Mouse (Mus musculus) kidney, embryonic 16.5 days (tissue): ENCODE data around the gene Smim20. TPM values are rescaled to one million over a fixed set of nuclear protein-coding genes. Genes with fewer than 3 reads are reported as not detected.
A peak's percentile ranks its signal among the peaks of the same experiment; 100 is the strongest.

Experiments used
- ATAC-seq: fragments of 200-750 bp; cut with Nextera tagmentation; 2 replicates; pipeline ENCODE4 v1.8.0; 2017; ENCODE audit warnings: moderate TSS enrichment; ENCODE audit not compliant: low FRiP score, low TSS enrichment
- H3K27ac ChIP-seq: fragments of 300-500 bp; sonication (generic); 2 replicates; pipeline ENCODE4 v1.5.1; 2014; ENCODE audit warnings: low read length
- H3K27me3 ChIP-seq: fragments of 300-500 bp; sonication (generic); 2 replicates; pipeline ENCODE4 v1.6.1; 2014; ENCODE audit warnings: low read length, control low read depth, mixed read lengths; ENCODE audit not compliant: insufficient read depth
- H3K36me3 ChIP-seq: fragments of 300-500 bp; sonication (generic); 2 replicates; pipeline ENCODE4 v1.6.1; 2014; ENCODE audit warnings: low read length, control low read depth, mixed read lengths; ENCODE audit not compliant: insufficient read depth
- H3K4me1 ChIP-seq: fragments of 300-500 bp; sonication (generic); 2 replicates; pipeline ENCODE4 v1.6.1; 2014; ENCODE audit warnings: low read length, control low read depth, mixed read lengths; ENCODE audit not compliant: insufficient read depth
- H3K4me2 ChIP-seq: fragments of 300-500 bp; sonication (generic); replicated peaks from 2 replicates; pipeline ENCODE4 v1.6.1; 2014; ENCODE audit warnings: low read depth, low read length
- H3K4me3 ChIP-seq: fragments of 300-500 bp; sonication (generic); 2 replicates; pipeline ENCODE4 v1.5.1; 2014; ENCODE audit warnings: mild to moderate bottlenecking, low read length
- H3K9ac ChIP-seq: fragments of 300-500 bp; sonication (generic); replicated peaks from 2 replicates; pipeline ENCODE4 v1.6.1; 2014; ENCODE audit warnings: low read length
- H3K9me3 ChIP-seq: fragments of 300-500 bp; sonication (generic); 2 replicates; pipeline ENCODE4 v1.6.1; 2016; ENCODE audit warnings: low read length, control low read depth
- WGBS: fragments of 180-500 bp; shearing (Covaris S2); extraction: QIAGEN DNeasy Blood & Tissue Kit; methylation state at CpG from one replicate; pipeline ENCODE4 v1.1.7; 2014; 5-methylcytosine and 5-hydroxymethylcytosine counted together
- polyA plus RNA-seq: library from polyadenylated mRNA; unstranded; fragments of >200 nt; fragmentation: Nextera tagmentation; extraction: Ambion mirVana; gene quantifications from 2 replicates; pipeline ENCODE4 v1.2.1, GENCODE M21; 2015

Smim20 gene
- polyA plus RNA-seq, 1 experiment from 2014 or later = 98.2 TPM

GRCm38 (mm10) chr5:53317396-53317795 is 50.5 kb downstream of the Smim20 start:
- no peaks in the 10 kb centered on the region for H3K9me3 ChIP-seq
- no peaks in the 10 kb centered on the region for H3K36me3 ChIP-seq
- no peaks in the 10 kb centered on the region for H3K27me3 ChIP-seq
- WGBS = 74% methylated on average over 3 of the region's 3 CpGs
- H3K27ac ChIP-seq = no peak overlapping the region
- peaks cover 13% of the 10 kb centered on the region; the same call in 1 of the 2 replicates for H3K4me1 ChIP-seq
- H3K9ac ChIP-seq = no peak overlapping the region
- ATAC-seq = no peak
- H3K4me2 ChIP-seq = no peak overlapping the region
- H3K4me3 ChIP-seq = no peak overlapping the region

- peak; percentile 43; the same call in 1 of the 2 replicates for ATAC-seq
- Histone ChIP-seq H3K9ac (no peak overlapping the region), H3K36me3 (no peaks in the 10 kb centered on the region), H3K9me3 (no peaks in the 10 kb centered on the region), H3K27me3 (no peaks in the 10 kb centered on the region), H3K27ac (no peak overlapping the region), H3K4me1 (peaks cover 18% of the 10 kb centered on the region), H3K4me2 (no peak overlapping the region), H3K4me3 (no peak overlapping the region)
- 45% methylated on average over 7 of the region's 7 CpGs for WGBS
Observed at GRCm38 (mm10) chr5:53317885-53318466, 51.1 kb downstream of the Smim20 start.

- no peaks in the 10 kb centered on the region for H3K36me3 ChIP-seq
- H3K4me3 ChIP-seq = no peak overlapping the region
- H3K27ac ChIP-seq = no peak overlapping the region
- WGBS = 38% methylated on average over 3 of the region's 3 CpGs
- no peak overlapping the region for H3K9ac ChIP-seq
- ATAC-seq = no peak
- H3K4me2 ChIP-seq = no peak overlapping the region
- H3K9me3 ChIP-seq = no peaks in the 10 kb centered on the region
- no peaks in the 10 kb centered on the region for H3K27me3 ChIP-seq
- peaks cover 19% of the 10 kb centered on the region for H3K4me1 ChIP-seq
Observed at GRCm38 (mm10) chr5:53320331-53320730, 53.4 kb downstream of the Smim20 start.

- ATAC-seq = no peak
- Histone ChIP-seq H3K4me1 (peaks cover 19% of the 10 kb centered on the region), H3K9ac (no peak overlapping the region), H3K9me3 (no peaks in the 10 kb centered on the region), H3K27me3 (no peaks in the 10 kb centered on the region), H3K4me2 (no peak overlapping the region), H3K27ac (no peak overlapping the region), H3K36me3 (no peaks in the 10 kb centered on the region), H3K4me3 (no peak overlapping the region)
- 93% methylated on average over 9 of the region's 9 CpGs for WGBS
Observed at GRCm38 (mm10) chr5:53321901-53322300, 55.0 kb downstream of the Smim20 start.

- Histone ChIP-seq H3K4me1 (peaks cover 18% of the 10 kb centered on the region), H3K4me3 (no peak overlapping the region), H3K9me3 (no peaks in the 10 kb centered on the region), H3K27me3 (no peaks in the 10 kb centered on the region), H3K9ac (no peak overlapping the region), H3K36me3 (no peaks in the 10 kb centered on the region), H3K27ac (no peak overlapping the region), H3K4me2 (no peak overlapping the region)
- WGBS = 77% methylated on average over 11 of the region's 11 CpGs
- ATAC-seq = no peak
Observed at GRCm38 (mm10) chr5:53322471-53322870, 55.6 kb downstream of the Smim20 start.

- no peaks in the 10 kb centered on the region for H3K9me3 ChIP-seq
- no peaks in the 10 kb centered on the region for H3K36me3 ChIP-seq
- no peak overlapping the region for H3K9ac ChIP-seq
- H3K27me3 ChIP-seq = no peaks in the 10 kb centered on the region
- H3K4me2 ChIP-seq = no peak overlapping the region
- H3K27ac ChIP-seq = no peak overlapping the region
- 28% methylated on average over 7 of the region's 7 CpGs for WGBS
- ATAC-seq = no peak
- no peak overlapping the region for H3K4me3 ChIP-seq
- H3K4me1 ChIP-seq = peaks cover 14% of the 10 kb centered on the region
Observed at GRCm38 (mm10) chr5:53323121-53323520, 56.2 kb downstream of the Smim20 start.

- H3K9ac ChIP-seq = no peak overlapping the region
- ATAC-seq = no peak
- H3K4me3 ChIP-seq = no peak overlapping the region
- H3K4me1 ChIP-seq = peaks cover 14% of the 10 kb centered on the region
- WGBS = 64% methylated on average over 3 of the region's 3 CpGs
- no peak overlapping the region for H3K4me2 ChIP-seq
- no peaks in the 10 kb centered on the region for H3K27me3 ChIP-seq
- no peak overlapping the region for H3K27ac ChIP-seq
- H3K9me3 ChIP-seq = no peaks in the 10 kb centered on the region
- H3K36me3 ChIP-seq = no peaks in the 10 kb centered on the region
Observed at GRCm38 (mm10) chr5:53324256-53324655, 57.4 kb downstream of the Smim20 start.

- Histone ChIP-seq H3K4me3 (no peak overlapping the region), H3K9me3 (no peaks in the 10 kb centered on the region), H3K27ac (no peak overlapping the region), H3K4me2 (no peak overlapping the region), H3K9ac (no peak overlapping the region), H3K27me3 (no peaks in the 10 kb centered on the region), H3K36me3 (no peaks in the 10 kb centered on the region), H3K4me1 (peaks cover 13% of the 10 kb centered on the region)
- ATAC-seq = no peak
- WGBS = 54% methylated on average over 6 of the region's 6 CpGs
Observed at GRCm38 (mm10) chr5:53324791-53325190, 57.9 kb downstream of the Smim20 start.

GRCm38 (mm10) chr5:53326023-53326422 is 59.1 kb downstream of the Smim20 start:
- Histone ChIP-seq H3K27ac (no peak overlapping the region), H3K4me1 (peaks cover 6% of the 10 kb centered on the region), H3K36me3 (no peaks in the 10 kb centered on the region), H3K9ac (no peak overlapping the region), H3K27me3 (no peaks in the 10 kb centered on the region), H3K4me3 (no peak overlapping the region), H3K4me2 (no peak overlapping the region; the same call in 1 of the 2 replicates), H3K9me3 (no peaks in the 10 kb centered on the region)
- ATAC-seq = peak; percentile 86; the same call in 1 of the 2 replicates
- 2% methylated on average over 8 of the region's 8 CpGs for WGBS

- H3K4me1 ChIP-seq = peaks cover 6% of the 10 kb centered on the region
- no peak overlapping the region for H3K4me2 ChIP-seq
- H3K27me3 ChIP-seq = no peaks in the 10 kb centered on the region
- H3K27ac ChIP-seq = no peak overlapping the region
- no peak overlapping the region for H3K9ac ChIP-seq
- no peaks in the 10 kb centered on the region for H3K9me3 ChIP-seq
- ATAC-seq = no peak
- no peaks in the 10 kb centered on the region for H3K36me3 ChIP-seq
- no peak overlapping the region for H3K4me3 ChIP-seq
- 62% methylated on average over 5 of the region's 5 CpGs for WGBS
Observed at GRCm38 (mm10) chr5:53326491-53326890, 59.6 kb downstream of the Smim20 start.
